Mouse (Mus musculus): Measurements from ENCODE around the gene Shtn1. TPM values are rescaled to one million over a fixed set of nuclear protein-coding genes. Genes with fewer than 3 reads are reported as not detected.

Gene Shtn1
- polyA plus RNA-seq, 2 experiments, result 3.2 to 3.3 TPM

DNA sequence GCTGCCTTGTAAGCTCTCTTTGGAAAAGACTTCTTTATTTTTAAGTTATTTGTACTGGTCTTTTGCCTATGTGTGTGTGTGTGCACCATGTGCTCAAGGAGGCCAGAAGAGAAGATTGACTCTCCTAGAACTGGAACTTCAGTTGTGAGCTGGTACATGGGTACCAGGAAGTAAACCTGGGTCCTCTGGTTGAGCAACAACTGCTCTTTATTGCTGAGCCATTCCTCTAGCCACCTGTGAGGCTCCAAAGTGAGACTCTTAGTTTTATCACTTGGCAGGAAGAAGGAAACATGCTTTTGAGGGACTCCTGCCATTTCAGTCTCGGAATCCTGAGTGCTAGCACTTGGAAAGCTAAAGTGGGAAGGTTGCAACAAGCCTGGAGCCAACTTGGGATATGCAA, 14.4 kb upstream of the Shtn1 start:
- no peaks in the 10 kb centered on the region for H3K9me3 ChIP-seq (ENCODE audit: control insufficient read depth, low read length)
- ATAC-seq (ENCODE audit: low FRiP score, low read depth), result no peak
- 64% methylated on average over 1 of the region's 1 CpGs for WGBS
- no peaks in the 10 kb centered on the region for H3K4me1 ChIP-seq (ENCODE audit: control insufficient read depth, insufficient read depth, low read length)
- H3K9ac ChIP-seq (ENCODE audit: low read depth, low read length, severe bottlenecking), result no peak overlapping the region
- no peak overlapping the region for H3K27ac ChIP-seq (replicated peaks; ENCODE audit: low read depth, low read length)
- H3K36me3 ChIP-seq (ENCODE audit: control insufficient read depth, insufficient read depth, low read length), result no peaks in the 10 kb centered on the region
- no peak overlapping the region for H3K4me3 ChIP-seq (replicated peaks; ENCODE audit: low read length)
- no peak for DNase-seq (ENCODE audit: low spot score)
- no peaks in the 10 kb centered on the region for H3K27me3 ChIP-seq (ENCODE audit: control insufficient read depth, insufficient read depth, low read length)
- no peak for TF ChIP-seq POLR2A (IDR thresholded peaks at IDR 0.05; ENCODE audit: borderline replicate concordance, extremely low read depth, insufficient read depth, insufficient read length)
- H3K4me2 ChIP-seq (replicated peaks; ENCODE audit: low read depth, low read length, severe bottlenecking), result no peak overlapping the region

DNA sequence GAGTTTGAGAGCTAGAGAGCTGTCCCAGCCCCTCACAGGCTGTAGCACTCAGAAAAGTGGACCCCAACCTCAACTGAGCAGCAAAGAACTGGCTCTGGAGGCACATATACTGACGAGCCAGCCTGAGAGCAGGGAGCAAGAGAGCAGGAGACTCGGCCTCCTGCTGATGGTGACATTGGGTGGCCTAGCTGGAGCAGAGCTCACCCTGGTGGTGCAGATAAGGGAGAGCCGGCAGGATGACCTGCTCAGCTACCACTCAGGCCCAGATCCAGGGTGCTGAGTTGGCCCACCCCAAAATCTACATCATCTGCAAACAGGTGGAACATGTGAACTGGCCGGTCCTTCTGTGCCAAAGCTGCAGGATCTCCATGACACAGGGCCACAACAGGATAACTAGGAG, 8.4 kb upstream of the Shtn1 start:
- DNase-seq (ENCODE audit: low spot score) (no peak), ATAC-seq (ENCODE audit: low FRiP score, low read depth) (no peak)
- no peak overlapping the region for H3K4me2 ChIP-seq (replicated peaks; ENCODE audit: low read depth, low read length, severe bottlenecking)
- no peak for TF ChIP-seq POLR2A (IDR thresholded peaks at IDR 0.05; ENCODE audit: borderline replicate concordance, extremely low read depth, insufficient read depth, insufficient read length)
- no peak overlapping the region for H3K27ac ChIP-seq (replicated peaks; ENCODE audit: low read depth, low read length)
- no peaks in the 10 kb centered on the region for H3K4me1 ChIP-seq (ENCODE audit: control insufficient read depth, insufficient read depth, low read length)
- WGBS, result 54% methylated on average over 4 of the region's 4 CpGs
- H3K4me3 ChIP-seq (replicated peaks; ENCODE audit: low read length), result no peak overlapping the region
- no peak overlapping the region for H3K9ac ChIP-seq (ENCODE audit: low read depth, low read length, severe bottlenecking)
- H3K36me3 ChIP-seq (ENCODE audit: control insufficient read depth, insufficient read depth, low read length), result no peaks in the 10 kb centered on the region
- no peaks in the 10 kb centered on the region for H3K27me3 ChIP-seq (ENCODE audit: control insufficient read depth, insufficient read depth, low read length)
- no peaks in the 10 kb centered on the region for H3K9me3 ChIP-seq (ENCODE audit: control insufficient read depth, low read length)

- peak overlapping the region; percentile 55 for H3K4me3 ChIP-seq (replicated peaks; ENCODE audit: low read length)
- no peak overlapping the region for H3K9ac ChIP-seq (ENCODE audit: low read depth, low read length, severe bottlenecking)
- H3K36me3 ChIP-seq (ENCODE audit: control insufficient read depth, insufficient read depth, low read length), result no peaks in the 10 kb centered on the region
- H3K4me1 ChIP-seq (ENCODE audit: control insufficient read depth, insufficient read depth, low read length), result peaks cover 2% of the 10 kb centered on the region; the same call in 1 of the 2 replicates
- H3K27ac ChIP-seq (replicated peaks; ENCODE audit: low read depth, low read length), result no peak overlapping the region
- no peak for DNase-seq (ENCODE audit: low spot score)
- no peak overlapping the region for H3K4me2 ChIP-seq (replicated peaks; ENCODE audit: low read depth, low read length, severe bottlenecking)
- 13% methylated on average over 5 of the region's 5 CpGs for WGBS
- TF ChIP-seq POLR2A (IDR thresholded peaks at IDR 0.05; ENCODE audit: borderline replicate concordance, extremely low read depth, insufficient read depth, insufficient read length), result no peak
- H3K9me3 ChIP-seq (ENCODE audit: control insufficient read depth, low read length), result no peaks in the 10 kb centered on the region
- peaks cover 34% of the 10 kb centered on the region for H3K27me3 ChIP-seq (ENCODE audit: control insufficient read depth, insufficient read depth, low read length)
- ATAC-seq (ENCODE audit: low FRiP score, low read depth), result no peak
Measured at GRCm38 (mm10) chr19:59076131-59076530, 231 bp upstream of the Shtn1 start.

- 3% methylated on average over 46 of the region's 46 CpGs for WGBS
- Histone ChIP-seq H3K27me3 (ENCODE audit: control insufficient read depth, insufficient read depth, low read length) (peaks cover 34% of the 10 kb centered on the region), H3K27ac (replicated peaks; ENCODE audit: low read depth, low read length) (no peak overlapping the region), H3K36me3 (ENCODE audit: control insufficient read depth, insufficient read depth, low read length) (no peaks in the 10 kb centered on the region), H3K4me1 (ENCODE audit: control insufficient read depth, insufficient read depth, low read length) (peaks cover 2% of the 10 kb centered on the region; the same call in 1 of the 2 replicates), H3K4me3 (replicated peaks; ENCODE audit: low read length) (peak overlapping the region; percentile 55), H3K4me2 (replicated peaks; ENCODE audit: low read depth, low read length, severe bottlenecking) (peak overlapping the region; percentile 96), H3K9me3 (ENCODE audit: control insufficient read depth, low read length) (no peaks in the 10 kb centered on the region), H3K9ac (ENCODE audit: low read depth, low read length, severe bottlenecking) (peak overlapping the region; percentile 51)
- TF ChIP-seq POLR2A (IDR thresholded peaks at IDR 0.05; ENCODE audit: borderline replicate concordance, extremely low read depth, insufficient read depth, insufficient read length), result no peak
- no peak for DNase-seq (ENCODE audit: low spot score)
- ATAC-seq (ENCODE audit: low FRiP score, low read depth), result peak; percentile 23; the same call in 1 of the 2 replicates
Measured at GRCm38 (mm10) chr19:59074841-59075471, 944 bp downstream of the Shtn1 start.

- no peak for TF ChIP-seq POLR2A (IDR thresholded peaks at IDR 0.05; ENCODE audit: borderline replicate concordance, extremely low read depth, insufficient read depth, insufficient read length)
- H3K36me3 ChIP-seq (ENCODE audit: control insufficient read depth, insufficient read depth, low read length), result no peaks in the 10 kb centered on the region
- no peak overlapping the region for H3K27ac ChIP-seq (replicated peaks; ENCODE audit: low read depth, low read length)
- H3K9ac ChIP-seq (ENCODE audit: low read depth, low read length, severe bottlenecking), result no peak overlapping the region
- H3K4me2 ChIP-seq (replicated peaks; ENCODE audit: low read depth, low read length, severe bottlenecking), result peak overlapping the region; percentile 96; the same call in 1 of the 2 replicates
- H3K27me3 ChIP-seq (ENCODE audit: control insufficient read depth, insufficient read depth, low read length), result peaks cover 34% of the 10 kb centered on the region
- ATAC-seq (ENCODE audit: low FRiP score, low read depth) (no peak), DNase-seq (ENCODE audit: low spot score) (no peak)
- no peaks in the 10 kb centered on the region for H3K9me3 ChIP-seq (ENCODE audit: control insufficient read depth, low read length)
- WGBS, result 70% methylated on average over 3 of the region's 3 CpGs
- no peak overlapping the region for H3K4me3 ChIP-seq (replicated peaks; ENCODE audit: low read length)
- peaks cover 2% of the 10 kb centered on the region; the same call in 1 of the 2 replicates for H3K4me1 ChIP-seq (ENCODE audit: control insufficient read depth, insufficient read depth, low read length)
Measured at GRCm38 (mm10) chr19:59074381-59074780, 1.5 kb downstream of the Shtn1 start.
